ENCODE assay signal across 9 mouse cellular contexts in genomic region chr2:168480692-168481091, GRCm38 (mm10).
A peak's percentile ranks its signal among the peaks of the same experiment; 100 is the strongest.
DNase-seq lines count a peak whose midpoint lies in the region; ATAC-seq lines count a peak whose summit lies in the region.
"Had no signal": no experiment of that assay in that cellular context is flagged by ENCODE, and none has a peak within 500 bp of the region (broad histone marks: within the 10 kb centered on the region; RNA-seq: fewer than 3 reads in every experiment).

No protein-coding gene starts in this region.

- no peaks in the 10 kb centered on the region for H3K36me3 ChIP-seq in forebrain, embryonic 13.5 days (ENCODE audit: poor library complexity, severe bottlenecking)
- no peaks in the 10 kb centered on the region for H3K36me3 ChIP-seq in forebrain, embryonic 12.5 days (replicated peaks)
- H3K36me3 ChIP-seq in embryonic facial prominence, embryonic 15.5 days = no peaks in the 10 kb centered on the region

- no peak overlapping the region for H3K9ac ChIP-seq in forebrain, embryonic 13.5 days
- H3K9ac ChIP-seq in forebrain, embryonic 12.5 days = no peak overlapping the region
- no peak overlapping the region for H3K9ac ChIP-seq in embryonic facial prominence, embryonic 15.5 days

- peaks cover 14% of the 10 kb centered on the region for H3K4me1 ChIP-seq in forebrain, embryonic 13.5 days
- no peaks in the 10 kb centered on the region; the same call in 1 of the 2 replicates for H3K4me1 ChIP-seq in forebrain, embryonic 12.5 days
- peaks cover 16% of the 10 kb centered on the region; the same call in 1 of the 2 replicates for H3K4me1 ChIP-seq in embryonic facial prominence, embryonic 15.5 days

- DNase-seq in layer of hippocampus, postnatal 10 days (ENCODE audit: low spot score in 2 of 2) = peak; percentile 43 to 45
- DNase-seq in layer of hippocampus, postnatal 36 days = no peak
- no peak for DNase-seq in adrenal gland, adult 18-20 months (ENCODE audit: low spot score in 2 of 2)

- WGBS in forebrain, embryonic 13.5 days = 58% methylated on average over 6 of the region's 6 CpGs
- WGBS in forebrain, embryonic 12.5 days = 73% methylated on average over 6 of the region's 6 CpGs
- WGBS in embryonic facial prominence, embryonic 15.5 days = 41% methylated on average over 6 of the region's 6 CpGs

- no peak overlapping the region for H3K4me2 ChIP-seq in forebrain, embryonic 13.5 days
- no peak overlapping the region for H3K4me2 ChIP-seq in forebrain, embryonic 12.5 days
- H3K4me2 ChIP-seq in embryonic facial prominence, embryonic 15.5 days (replicated peaks) = no peak overlapping the region

- no peak overlapping the region for H3K4me3 ChIP-seq in forebrain, embryonic 13.5 days
- no peak overlapping the region for H3K4me3 ChIP-seq in forebrain, embryonic 12.5 days (replicated peaks)
- no peak overlapping the region for H3K4me3 ChIP-seq in embryonic facial prominence, embryonic 15.5 days (replicated peaks)

- peak; percentile 63 for ATAC-seq in forebrain, embryonic 13.5 days
- ATAC-seq in forebrain, embryonic 12.5 days (ENCODE audit: low FRiP score) = no peak
- peak; percentile 67 for ATAC-seq in cerebellum, adult (ENCODE audit: insufficient number of reproducible peaks, low FRiP score, low TSS enrichment)
- ATAC-seq in embryonic facial prominence, embryonic 15.5 days (ENCODE audit: insufficient number of reproducible peaks, low FRiP score, low TSS enrichment, low read depth) = 0 out of 2 replicates have a peak, but pooled peaks have one; percentile 51
- no peak for ATAC-seq in frontal cortex, adult (ENCODE audit: low TSS enrichment)

- H3K27me3 ChIP-seq in forebrain, embryonic 13.5 days = no peaks in the 10 kb centered on the region
- no peaks in the 10 kb centered on the region for H3K27me3 ChIP-seq in forebrain, embryonic 12.5 days
- H3K27me3 ChIP-seq in embryonic facial prominence, embryonic 15.5 days = no peaks in the 10 kb centered on the region

- no peaks in the 10 kb centered on the region for H3K9me3 ChIP-seq in forebrain, embryonic 13.5 days (replicated peaks)
- no peaks in the 10 kb centered on the region for H3K9me3 ChIP-seq in forebrain, embryonic 12.5 days
- no peaks in the 10 kb centered on the region for H3K9me3 ChIP-seq in embryonic facial prominence, embryonic 15.5 days (replicated peaks)

- H3K27ac ChIP-seq in forebrain, embryonic 13.5 days = peak overlapping the region; percentile 65
- no peak overlapping the region for H3K27ac ChIP-seq in forebrain, embryonic 12.5 days
- no peak overlapping the region for H3K27ac ChIP-seq in embryonic facial prominence, embryonic 15.5 days (replicated peaks)
- H3K27ac ChIP-seq: macrophage had no signal

Comparison
In these comparisons a context has a peak if more than half of its experiments do, and no peak if none do; other contexts are left out.
1. ATAC-seq: peak in forebrain, embryonic 13.5 days (single experiment), cerebellum, adult (single experiment) and embryonic facial prominence, embryonic 15.5 days (single experiment); none in forebrain, embryonic 12.5 days (single experiment) and frontal cortex, adult (single experiment).
2. DNase-seq: peak in layer of hippocampus, postnatal 10 days (2 of 2); none in layer of hippocampus, postnatal 36 days (0 of 2) and adrenal gland, adult 18-20 months (0 of 2).